Mouse (Mus musculus): ENCODE measurements around the gene Myo1d.

DNA sequence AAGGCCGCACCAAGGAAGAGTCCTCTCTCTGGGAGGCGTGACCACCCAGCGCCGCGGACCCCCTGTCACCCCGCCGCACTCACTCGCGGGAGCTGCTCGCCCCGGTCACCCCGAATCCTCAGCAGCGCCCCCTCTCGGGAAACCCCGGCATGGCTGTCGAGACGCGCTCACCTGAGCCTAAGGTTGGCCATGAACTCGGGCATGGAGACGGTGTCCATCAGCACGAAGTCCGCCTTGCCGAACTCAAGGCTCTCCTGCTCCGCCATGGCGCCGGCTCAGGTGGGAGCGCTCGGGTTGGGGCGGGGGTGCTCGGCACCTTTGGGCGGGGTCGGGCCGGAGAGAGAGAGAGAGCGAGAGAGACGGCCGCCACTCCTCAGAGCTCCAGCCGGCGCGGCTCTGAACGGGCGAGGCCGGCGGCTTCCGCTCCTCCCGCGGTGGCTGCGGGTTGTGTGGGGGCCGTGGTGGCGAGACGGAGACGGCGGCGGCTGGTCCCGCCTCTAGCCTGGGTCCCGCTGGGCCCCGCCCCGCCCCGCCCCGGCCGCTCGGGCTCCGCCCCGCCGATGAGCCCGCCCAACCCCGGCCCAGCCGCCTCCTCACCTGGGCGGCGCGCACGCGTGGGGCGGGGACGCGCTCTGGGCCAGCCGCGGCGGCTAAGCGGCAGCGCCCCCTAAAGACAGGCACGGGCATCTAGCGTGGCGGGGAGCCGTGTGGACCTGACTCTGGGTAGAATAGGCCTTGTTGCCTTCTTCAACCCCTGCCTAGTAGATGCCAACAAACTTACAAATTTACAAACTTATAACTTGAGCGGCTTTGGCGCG, at the start of gene Myo1d:
- peak; percentile 93 for TF ChIP-seq CTCF (IDR thresholded peaks at IDR 0.05; ENCODE audit: low read depth)
- TF ChIP-seq EP300 (IDR thresholded peaks at IDR 0.05; ENCODE audit: low read depth): no peak

Data from liver, embryonic 14.5 days (tissue).